Mouse (Mus musculus) ZHBTc4 (cell line): ENCODE data around the gene Gpr182.
"Not testable (repeated sequence)": the region's sequence is repeated elsewhere in the genome, so short reads cannot be mapped to it uniquely, and the experiment has no call there.

Experiments used
- DNase-seq: peaks from one replicate; pipeline ENCODE4 v3.0.0-alpha.2; 2011; ENCODE audit warnings: low read depth, low spot score

Gpr182 gene

GRCm38 (mm10) chr10:127751548-127751947, at the start of gene Gpr182:
TSS of gene Gpr182 (minus strand) at chr10:127751732.
- DNase-seq, result peak; percentile 35

DNA sequence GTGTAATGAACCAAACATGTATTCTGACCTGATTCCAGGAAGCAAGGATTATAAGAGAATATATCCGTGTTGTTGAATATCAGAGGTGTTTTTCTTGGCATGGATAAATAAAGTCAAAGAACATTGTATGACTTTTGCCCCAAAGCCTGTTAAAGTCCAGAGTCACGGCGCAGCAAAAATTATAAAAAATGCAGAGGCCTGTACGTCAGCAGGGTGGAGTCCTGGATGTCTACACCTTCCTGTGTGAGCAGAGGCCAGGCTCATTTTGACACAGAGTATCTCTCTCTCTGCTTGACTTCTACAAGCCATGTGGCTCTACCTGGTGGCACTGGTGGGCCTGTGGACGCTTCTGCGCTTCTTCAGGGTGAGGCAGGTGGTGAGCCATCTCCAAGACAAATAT, 49.4 kb upstream of the Gpr182 start, which contains the start of gene Rdh16:
Gene Rdh16, plus strand, starts transcription at position 262 of the 400 bp plus-strand sequence.
- DNase-seq, result no peak

DNA sequence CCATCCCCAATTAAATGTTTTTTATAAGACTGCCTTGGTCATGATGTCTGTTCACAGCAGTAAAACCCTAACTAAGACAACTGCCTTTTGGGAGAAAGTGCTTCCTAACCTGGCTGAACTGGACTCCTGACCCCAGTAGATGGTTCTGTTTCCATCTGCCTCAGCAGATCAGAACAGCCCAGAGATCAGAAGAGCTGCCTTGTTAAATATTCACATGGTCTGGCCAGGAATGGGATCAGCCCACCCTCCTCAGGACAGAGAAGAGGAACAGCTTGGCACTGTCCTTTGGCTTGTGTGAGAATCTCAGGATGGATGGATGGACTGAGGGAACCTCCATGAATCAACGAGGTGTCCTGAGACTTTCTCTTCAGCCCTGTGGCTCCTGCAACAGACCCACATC, 47.8 kb upstream of the Gpr182 start:
- DNase-seq, result no peak

GRCm38 (mm10) chr10:127785411-127785810, 33.9 kb upstream of the Gpr182 start:
- peak; percentile 58 for DNase-seq

- DNase-seq, result not testable (repeated sequence)
These were observed 30.8 kb upstream of the Gpr182 start for GRCm38 (mm10) chr10:127782321-127782720.

DNA sequence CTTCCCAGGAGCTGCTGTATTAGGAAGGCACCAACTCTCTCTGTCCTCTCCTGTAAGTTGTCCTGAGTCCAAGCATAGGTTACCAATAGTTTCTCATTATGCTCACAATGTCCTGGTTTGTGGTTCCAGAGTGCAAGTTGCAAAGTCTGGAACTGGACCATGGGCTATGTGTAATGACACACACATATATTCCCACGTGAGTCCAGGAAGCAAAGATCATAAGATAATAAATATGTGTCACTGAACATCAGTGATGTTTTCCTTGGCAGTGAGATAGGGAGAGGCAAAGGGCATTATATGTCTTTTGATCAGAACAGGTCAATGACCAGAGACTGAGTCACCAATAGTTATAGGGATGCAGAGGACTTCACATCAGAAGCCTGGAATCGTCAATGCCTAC, 24.5 kb upstream of the Gpr182 start, which contains the start of gene Rdh9:
Gene Rdh9, plus strand, starts transcription at position 376 of the 400 bp plus-strand sequence.
- no peak for DNase-seq

DNA sequence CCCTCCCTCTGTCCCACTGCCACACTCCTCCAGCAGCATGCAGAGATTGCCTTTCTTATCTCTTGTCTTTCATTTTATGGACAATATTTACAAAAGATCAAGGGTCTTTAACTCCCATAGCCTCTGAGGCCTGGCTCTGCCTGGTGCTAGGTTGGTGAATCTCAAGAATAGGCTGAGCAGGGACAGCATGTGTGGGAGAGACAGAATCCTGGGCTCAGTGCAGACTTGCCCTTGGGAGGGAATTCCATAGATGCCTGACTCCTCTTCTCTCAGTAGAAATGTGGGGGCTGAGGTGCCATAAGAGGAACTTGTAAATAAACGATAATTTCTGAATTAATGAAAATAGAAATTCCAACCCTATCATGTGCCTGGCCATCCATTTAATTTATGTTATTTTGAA, 15.0 kb upstream of the Gpr182 start:
- DNase-seq, result no peak

- peak; percentile 12 for DNase-seq
These were observed 12.6 kb upstream of the Gpr182 start for GRCm38 (mm10) chr10:127763914-127764680.

DNA sequence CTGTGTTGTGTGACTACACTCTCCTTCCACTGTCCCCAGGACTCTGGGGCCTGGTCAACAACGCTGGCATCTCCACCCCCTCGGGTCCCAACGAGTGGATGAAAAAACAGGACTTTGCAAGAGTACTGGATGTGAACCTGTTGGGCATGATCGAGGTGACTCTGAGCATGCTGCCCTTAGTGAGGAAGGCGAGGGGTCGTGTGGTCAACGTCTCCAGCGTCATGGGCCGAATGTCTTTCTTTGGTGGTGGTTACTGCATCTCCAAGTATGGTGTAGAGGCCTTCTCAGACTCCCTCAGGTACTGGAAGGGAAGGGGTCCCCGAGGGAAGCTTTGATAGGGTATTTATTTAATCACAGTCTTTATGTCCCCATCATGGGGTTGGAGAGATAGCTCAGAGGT, 11.4 kb upstream of the Gpr182 start:
- DNase-seq, result not testable (repeated sequence)

DNA sequence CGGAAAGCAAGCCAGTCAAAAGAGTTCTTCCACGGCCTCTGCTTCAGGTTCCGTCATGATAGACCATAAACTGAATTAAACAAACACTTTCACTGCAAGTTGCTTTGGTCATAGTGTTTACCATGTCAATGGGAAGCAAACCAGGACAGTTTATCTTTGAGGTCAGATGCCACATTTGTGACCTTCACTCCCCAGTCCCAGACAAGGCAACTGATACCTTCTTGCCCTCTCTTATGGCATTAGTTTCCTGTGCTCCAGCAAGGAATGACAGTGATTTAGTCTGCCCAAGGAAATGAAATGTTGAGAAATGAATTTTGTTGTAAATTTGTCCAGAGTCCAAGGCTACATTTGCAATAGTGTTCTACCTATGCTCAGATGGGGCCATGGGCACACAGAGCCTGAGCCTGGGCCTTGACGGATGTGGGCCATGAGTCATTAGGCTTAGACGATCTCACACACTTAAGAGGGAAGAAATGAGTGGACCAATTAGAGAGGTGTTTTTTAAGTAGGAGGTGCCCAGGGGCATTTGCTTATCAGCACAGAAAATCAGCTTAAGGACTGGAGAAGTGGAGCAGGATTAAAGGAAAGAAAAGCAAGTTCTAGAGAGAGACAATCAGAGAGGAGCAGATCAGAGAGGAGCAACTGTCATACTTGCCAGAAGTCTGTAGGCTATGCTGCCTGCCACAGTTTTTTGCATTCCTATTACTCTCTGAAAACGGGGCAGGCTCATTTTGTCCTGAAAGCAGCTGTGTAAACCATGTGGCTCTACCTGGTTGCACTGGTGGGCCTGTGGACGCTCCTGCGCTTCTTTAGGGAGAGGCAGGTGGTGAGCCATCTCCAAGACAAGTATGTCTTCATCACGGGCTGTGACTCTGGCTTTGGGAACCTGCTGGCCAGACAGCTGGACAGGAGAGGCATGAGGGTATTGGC, 7.9 kb upstream of the Gpr182 start, which contains the start of the genes Rdh1 and Rdh16f1:
Gene Rdh1, plus strand, starts transcription at position 541 of the 930 bp plus-strand sequence.
Gene Rdh16f1, plus strand, starts transcription at position 607 of the 930 bp plus-strand sequence.
- DNase-seq, result no peak

DNA sequence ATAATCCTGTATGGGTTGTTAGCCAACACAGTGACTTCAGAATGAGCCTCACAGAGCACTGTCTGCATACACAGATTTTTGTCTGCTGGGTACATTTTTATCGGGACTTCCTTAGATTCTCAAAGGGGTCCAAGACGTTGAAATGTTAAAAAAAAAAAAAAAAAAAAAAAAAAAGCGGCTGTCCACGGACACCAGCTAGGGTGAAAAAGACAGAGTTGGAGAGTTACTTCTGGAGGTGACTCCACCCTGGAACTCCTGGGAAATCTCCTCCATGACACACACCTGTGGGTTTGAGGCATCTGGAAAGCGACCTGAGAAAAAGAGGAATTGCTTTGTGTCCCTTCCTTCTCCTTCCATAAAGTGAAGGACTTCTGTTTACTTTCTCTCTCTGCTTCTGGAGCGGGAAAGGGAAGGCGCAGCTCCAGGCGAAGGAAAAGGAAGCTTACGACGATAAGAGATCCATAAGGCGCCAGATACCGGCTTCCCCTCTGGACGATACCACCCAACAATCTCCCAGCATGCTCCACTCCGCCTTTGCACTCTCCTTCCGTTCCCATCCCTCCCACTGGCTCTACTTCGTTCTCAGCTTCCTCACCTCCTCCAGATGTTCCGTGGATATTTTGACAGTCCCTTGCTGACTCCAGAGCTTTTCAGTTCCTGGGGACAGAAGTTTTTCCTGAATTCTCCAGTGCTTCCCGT, 4.4 kb upstream of the Gpr182 start:
- DNase-seq, result peak; percentile 12

DNA sequence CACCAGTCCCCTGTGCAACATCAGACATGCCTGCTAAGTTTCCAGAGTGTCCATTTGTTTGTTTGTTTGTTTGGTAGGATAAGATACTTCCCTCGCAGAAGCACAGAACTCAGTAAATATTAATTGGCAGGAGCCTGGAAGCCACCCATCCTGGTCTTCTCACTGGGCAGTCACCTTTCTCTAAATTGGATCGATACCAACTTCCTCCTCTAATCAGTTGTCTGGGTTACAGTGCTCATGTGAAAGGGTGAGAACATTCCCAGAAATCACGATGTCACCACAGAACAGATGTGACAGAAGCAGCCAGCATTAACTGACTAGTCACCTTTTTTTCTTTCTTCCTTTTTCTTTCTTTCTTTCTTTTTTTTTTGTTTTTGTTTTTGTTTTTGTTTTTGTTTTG, 3.7 kb upstream of the Gpr182 start:
- no peak for DNase-seq

GRCm38 (mm10) chr10:127754566-127755166, 3.1 kb upstream of the Gpr182 start:
- DNase-seq, result no peak

DNA sequence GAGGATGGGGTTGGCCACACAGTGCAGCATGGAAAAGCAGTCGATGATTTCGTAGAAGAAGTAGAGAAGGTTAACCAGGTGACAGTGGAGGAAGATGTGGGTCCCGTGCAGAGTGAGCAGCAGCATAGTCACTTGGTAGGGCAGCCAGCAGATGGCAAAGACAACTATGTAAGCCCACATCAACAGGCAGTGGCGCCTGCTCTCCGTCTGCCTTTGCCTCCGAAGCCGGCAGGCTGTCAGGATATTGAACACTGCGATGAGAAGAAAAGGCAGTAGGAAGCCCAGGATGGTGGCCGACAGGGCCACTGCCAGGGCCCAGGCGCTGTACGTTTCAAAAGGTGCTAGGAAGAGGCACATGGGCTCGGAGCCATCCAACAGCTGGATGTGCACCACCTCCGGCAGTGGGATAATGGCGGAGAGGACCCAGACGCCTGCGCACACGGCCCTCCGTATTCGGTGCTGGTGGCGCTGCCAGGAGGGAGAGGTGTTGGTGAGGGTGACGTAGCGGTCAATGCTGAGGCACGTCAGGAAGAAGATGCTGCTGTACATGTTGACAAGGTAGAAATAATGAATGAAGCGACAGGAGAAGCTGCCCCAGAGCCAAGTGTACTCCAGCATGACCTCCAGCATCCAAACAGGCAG, 1.3 kb downstream of the Gpr182 start:
- DNase-seq, result peak; percentile 68

- peak; percentile 72 for DNase-seq
These were observed 2.5 kb downstream of the Gpr182 start for GRCm38 (mm10) chr10:127748847-127749612.

DNA sequence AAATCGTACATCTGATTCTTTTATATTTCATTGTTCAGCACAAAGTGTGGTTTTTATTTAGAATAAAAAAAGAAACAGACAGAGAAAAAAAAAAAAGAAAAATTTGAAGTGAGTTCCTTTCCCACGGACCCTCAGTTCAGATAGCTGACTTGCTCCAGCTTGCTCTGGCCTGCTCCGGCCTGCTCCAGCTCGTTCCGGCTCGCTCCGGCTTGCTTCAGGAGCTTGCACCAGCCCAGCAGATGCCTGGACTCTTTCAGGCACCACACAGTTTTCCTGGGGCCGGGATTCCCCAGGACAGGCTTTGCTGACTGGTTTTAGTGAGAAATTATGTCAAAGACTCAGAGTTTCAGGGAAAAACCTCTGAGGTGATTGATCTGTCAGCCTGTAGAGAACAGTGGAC, 4.3 kb downstream of the Gpr182 start:
- DNase-seq, result peak; percentile 87

- peak; percentile 78 for DNase-seq
These were observed 5.6 kb downstream of the Gpr182 start for GRCm38 (mm10) chr10:127745886-127746285.

GRCm38 (mm10) chr10:127744661-127745060, 6.9 kb downstream of the Gpr182 start:
- peak; percentile 81 for DNase-seq

GRCm38 (mm10) chr10:127739661-127740161, 11.8 kb downstream of the Gpr182 start:
- peak; percentile 55 for DNase-seq
